Mouse (Mus musculus): ENCODE measurements around the gene Rbm6. TPM values are rescaled to one million over a fixed set of nuclear protein-coding genes. Genes with fewer than 3 reads are reported as not detected.

Rbm6 gene
- polyA plus RNA-seq, 1 experiment from 2014 or later, result 26.6 TPM

DNA sequence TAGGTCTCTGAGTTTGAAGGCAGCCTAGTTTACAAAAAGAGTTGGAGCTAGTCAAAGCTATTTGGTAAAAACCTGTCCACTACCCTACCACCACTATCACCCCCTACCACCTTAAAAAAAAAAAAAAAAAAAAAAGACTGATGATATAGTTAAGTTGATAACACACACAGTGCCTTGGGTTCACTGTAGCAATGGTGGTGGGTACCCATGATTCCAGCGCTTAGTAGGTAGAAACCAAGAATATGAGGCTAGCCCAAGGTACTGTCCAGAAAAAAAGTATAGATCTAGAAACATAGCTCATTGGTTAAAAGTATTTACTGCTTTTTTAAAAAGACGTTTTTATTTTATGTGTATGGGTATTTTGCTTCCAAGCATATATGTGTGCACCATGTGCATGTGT, 30.3 kb downstream of the Rbm6 start:
- H3K4me1 ChIP-seq (ENCODE audit: control insufficient read depth, low read depth, low read length), result no peaks in the 10 kb centered on the region
- H3K36me3 ChIP-seq (ENCODE audit: control insufficient read depth, insufficient read depth), result peaks cover 3% of the 10 kb centered on the region
- H3K4me3 ChIP-seq (ENCODE audit: low read depth, low read length), result no peak overlapping the region
- H3K27ac ChIP-seq (ENCODE audit: low read length), result no peak overlapping the region
- ATAC-seq (ENCODE audit: low read depth), result no peak
- no peaks in the 10 kb centered on the region for H3K9me3 ChIP-seq (replicated peaks; ENCODE audit: control insufficient read depth, low read length)
- no peaks in the 10 kb centered on the region for H3K27me3 ChIP-seq (ENCODE audit: control insufficient read depth, insufficient read depth, low read depth, low read length)
- 79% methylated on average over 2 of the region's 2 CpGs for WGBS (ENCODE audit: insufficient replicate concordance)
- H3K9ac ChIP-seq (ENCODE audit: low read depth, low read length), result no peak overlapping the region
- no peak overlapping the region for H3K4me2 ChIP-seq (ENCODE audit: low read depth, low read length)

DNA sequence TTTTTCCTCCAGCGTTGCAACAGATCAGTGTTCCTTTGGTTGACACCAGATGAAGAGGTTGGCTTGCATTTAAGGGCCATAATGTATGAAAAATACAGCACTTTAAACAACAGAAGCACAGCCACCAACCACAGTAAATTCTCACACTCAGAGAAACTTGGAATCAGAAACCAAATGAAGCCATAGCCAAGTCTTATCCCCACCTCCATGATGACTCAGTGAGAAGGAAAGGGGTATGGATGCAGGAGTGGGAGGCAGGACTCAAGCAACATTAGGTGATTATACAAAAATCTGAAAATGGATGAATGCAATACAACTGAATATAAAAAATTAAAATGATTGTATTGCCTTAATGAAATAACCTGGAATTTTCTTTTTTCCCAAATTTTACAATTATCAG, 34.2 kb downstream of the Rbm6 start:
- no peak overlapping the region for H3K4me3 ChIP-seq (ENCODE audit: low read depth, low read length)
- no peak overlapping the region for H3K4me2 ChIP-seq (ENCODE audit: low read depth, low read length)
- no peak for ATAC-seq (ENCODE audit: low read depth)
- no peaks in the 10 kb centered on the region for H3K27me3 ChIP-seq (ENCODE audit: control insufficient read depth, insufficient read depth, low read depth, low read length)
- H3K4me1 ChIP-seq (ENCODE audit: control insufficient read depth, low read depth, low read length), result no peaks in the 10 kb centered on the region
- H3K27ac ChIP-seq (ENCODE audit: low read length), result no peak overlapping the region
- whole genome bisulfite sequencing (ENCODE audit: insufficient replicate concordance), result 95% methylated on average over 1 of the region's 1 CpGs
- H3K9ac ChIP-seq (ENCODE audit: low read depth, low read length), result no peak overlapping the region
- H3K9me3 ChIP-seq (replicated peaks; ENCODE audit: control insufficient read depth, low read length), result no peaks in the 10 kb centered on the region
- no peaks in the 10 kb centered on the region; the same call in none of the 2 replicates for H3K36me3 ChIP-seq (ENCODE audit: control insufficient read depth, insufficient read depth)

DNA sequence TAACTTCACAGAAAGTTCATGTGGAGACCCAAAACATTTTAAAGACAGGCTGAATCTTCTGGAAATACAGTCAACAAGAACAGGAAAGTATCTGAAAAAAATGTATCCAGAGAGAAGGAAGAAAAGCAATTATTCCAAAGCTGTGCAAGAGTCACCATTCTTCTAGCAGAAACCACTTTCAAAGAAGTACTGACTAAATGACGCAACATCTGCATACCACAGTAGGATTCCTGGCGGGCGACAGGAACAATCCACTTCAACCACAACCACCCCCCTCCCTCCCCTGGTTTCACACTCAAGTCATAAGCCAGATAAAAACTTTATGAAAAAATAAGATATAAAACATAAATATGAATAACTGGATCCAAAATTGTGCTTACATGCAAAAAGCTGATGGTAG, 39.2 kb downstream of the Rbm6 start:
- no peak for ATAC-seq (ENCODE audit: low read depth)
- Histone ChIP-seq H3K9ac (ENCODE audit: low read depth, low read length) (no peak overlapping the region), H3K27ac (ENCODE audit: low read length) (no peak overlapping the region), H3K4me1 (ENCODE audit: control insufficient read depth, low read depth, low read length) (peaks cover 4% of the 10 kb centered on the region; the same call in 1 of the 2 replicates), H3K27me3 (ENCODE audit: control insufficient read depth, insufficient read depth, low read depth, low read length) (no peaks in the 10 kb centered on the region), H3K4me3 (ENCODE audit: low read depth, low read length) (no peak overlapping the region), H3K36me3 (ENCODE audit: control insufficient read depth, insufficient read depth) (no peaks in the 10 kb centered on the region; the same call in none of the 2 replicates), H3K9me3 (replicated peaks; ENCODE audit: control insufficient read depth, low read length) (no peaks in the 10 kb centered on the region), H3K4me2 (ENCODE audit: low read depth, low read length) (no peak overlapping the region)
- 73% methylated on average over 3 of the region's 3 CpGs for WGBS (ENCODE audit: insufficient replicate concordance)

DNA sequence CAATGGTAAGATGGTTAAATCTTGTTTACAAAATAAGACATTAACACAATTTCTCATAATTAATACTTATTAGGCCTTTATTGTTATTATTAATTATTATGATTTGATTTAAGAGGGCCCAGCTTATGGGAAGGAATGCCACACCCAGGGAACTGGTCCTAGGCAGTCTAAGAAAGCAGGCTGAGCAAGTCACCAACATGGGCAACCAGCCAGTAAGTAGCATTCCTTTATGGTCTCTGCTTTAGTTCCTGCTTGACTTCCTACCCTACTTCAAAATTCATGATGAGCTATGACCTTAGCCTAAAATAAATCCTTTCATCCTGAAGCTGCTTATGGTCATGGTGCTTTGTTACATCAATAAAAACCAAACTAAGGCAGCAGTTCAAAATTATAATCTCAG, 41.3 kb downstream of the Rbm6 start:
- peaks cover under 1% of the 10 kb centered on the region for H3K36me3 ChIP-seq (ENCODE audit: control insufficient read depth, insufficient read depth)
- ATAC-seq (ENCODE audit: low read depth), result no peak
- no peaks in the 10 kb centered on the region for H3K9me3 ChIP-seq (replicated peaks; ENCODE audit: control insufficient read depth, low read length)
- H3K4me1 ChIP-seq (ENCODE audit: control insufficient read depth, low read depth, low read length), result peaks cover 4% of the 10 kb centered on the region; the same call in 1 of the 2 replicates
- H3K27me3 ChIP-seq (ENCODE audit: control insufficient read depth, insufficient read depth, low read depth, low read length), result no peaks in the 10 kb centered on the region
- H3K4me2 ChIP-seq (ENCODE audit: low read depth, low read length), result no peak overlapping the region
- H3K27ac ChIP-seq (ENCODE audit: low read length), result no peak overlapping the region
- no peak overlapping the region for H3K9ac ChIP-seq (ENCODE audit: low read depth, low read length)
- no peak overlapping the region for H3K4me3 ChIP-seq (ENCODE audit: low read depth, low read length)

DNA sequence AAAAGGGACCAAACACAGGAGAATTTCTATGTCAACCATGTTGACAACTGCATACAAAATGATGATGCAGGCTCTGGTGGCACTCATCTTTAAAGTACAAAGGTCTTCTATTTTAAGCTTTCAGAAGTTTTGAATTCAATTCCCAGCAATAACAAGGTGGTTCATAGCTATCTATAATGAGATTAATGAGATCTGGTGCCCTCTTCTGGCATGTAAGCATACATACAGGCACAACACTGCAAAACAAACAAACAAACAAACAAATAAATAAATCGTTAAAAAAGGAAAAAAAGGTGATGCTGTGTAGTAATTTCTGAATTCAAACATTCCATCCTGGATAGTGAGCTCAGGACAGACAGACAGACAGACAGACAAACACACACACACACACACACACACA, 60.9 kb downstream of the Rbm6 start:
- 80% methylated on average over 1 of the region's 1 CpGs for WGBS (ENCODE audit: insufficient replicate concordance)
- no peak for ATAC-seq (ENCODE audit: low read depth)
- peaks cover 5% of the 10 kb centered on the region; the same call in 1 of the 2 replicates for H3K36me3 ChIP-seq (ENCODE audit: control insufficient read depth, insufficient read depth)

DNA sequence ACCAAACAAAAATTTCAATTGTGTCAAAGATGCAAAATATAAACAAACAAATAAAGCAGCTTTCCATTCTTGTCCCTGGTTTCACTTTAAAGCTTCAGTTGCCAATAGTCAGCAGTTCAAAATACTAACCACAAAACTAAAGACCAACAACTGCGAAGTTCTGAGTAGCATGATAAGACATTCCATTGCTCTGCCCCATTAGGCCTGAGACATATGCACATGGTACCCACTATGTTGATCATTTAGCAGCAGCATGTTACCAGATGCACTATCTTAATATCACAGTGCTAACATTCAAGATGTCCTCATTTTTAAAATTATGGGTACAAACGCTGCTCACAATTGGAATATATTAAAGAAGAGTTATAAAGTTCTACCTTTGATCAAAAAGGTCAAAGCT, 62.1 kb downstream of the Rbm6 start:
- WGBS (ENCODE audit: insufficient replicate concordance), result 45% methylated on average over 2 of the region's 2 CpGs
- H3K4me1 ChIP-seq (ENCODE audit: control insufficient read depth, low read depth, low read length), result no peaks in the 10 kb centered on the region
- no peaks in the 10 kb centered on the region; the same call in 1 of the 2 replicates for H3K36me3 ChIP-seq (ENCODE audit: control insufficient read depth, insufficient read depth)
- ATAC-seq (ENCODE audit: low read depth), result 0 out of 2 replicates have a peak, but pooled peaks have one; percentile 11
- no peak overlapping the region for H3K4me2 ChIP-seq (ENCODE audit: low read depth, low read length)
- H3K9ac ChIP-seq (ENCODE audit: low read depth, low read length), result no peak overlapping the region
- H3K4me3 ChIP-seq (ENCODE audit: low read depth, low read length), result no peak overlapping the region
- H3K9me3 ChIP-seq (replicated peaks; ENCODE audit: control insufficient read depth, low read length), result no peaks in the 10 kb centered on the region
- no peaks in the 10 kb centered on the region for H3K27me3 ChIP-seq (ENCODE audit: control insufficient read depth, insufficient read depth, low read depth, low read length)
- H3K27ac ChIP-seq (ENCODE audit: low read length), result no peak overlapping the region

More for the DNA sequence above, 60.9 kb downstream of the Rbm6 start:
- no peaks in the 10 kb centered on the region for H3K9me3 ChIP-seq (replicated peaks; ENCODE audit: control insufficient read depth, low read length)
- H3K27ac ChIP-seq (ENCODE audit: low read length), result no peak overlapping the region
- H3K4me2 ChIP-seq (ENCODE audit: low read depth, low read length), result no peak overlapping the region
- no peaks in the 10 kb centered on the region for H3K4me1 ChIP-seq (ENCODE audit: control insufficient read depth, low read depth, low read length)
- H3K4me3 ChIP-seq (ENCODE audit: low read depth, low read length), result no peak overlapping the region
- H3K27me3 ChIP-seq (ENCODE audit: control insufficient read depth, insufficient read depth, low read depth, low read length), result no peaks in the 10 kb centered on the region
- H3K9ac ChIP-seq (ENCODE audit: low read depth, low read length), result no peak overlapping the region

DNA sequence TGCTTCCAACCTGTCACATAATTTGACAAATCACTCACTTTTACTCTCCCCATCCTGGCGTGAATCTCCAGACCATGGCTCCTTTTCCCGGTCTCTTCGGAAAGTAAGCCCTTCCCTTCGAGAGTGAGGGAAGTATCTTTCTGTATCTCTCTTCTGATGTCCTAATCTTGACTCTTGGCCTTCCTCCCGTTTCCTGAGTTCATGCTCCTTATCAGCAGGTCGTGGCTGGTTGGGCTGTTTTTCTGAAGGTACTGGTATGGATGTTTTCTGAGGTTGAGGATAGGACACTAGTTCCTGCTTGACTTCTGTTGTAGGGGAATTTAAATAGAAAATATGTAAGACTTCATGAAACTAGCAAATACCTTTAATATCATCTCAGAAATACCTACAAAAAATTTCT, 81.3 kb downstream of the Rbm6 start:
- H3K36me3 ChIP-seq (ENCODE audit: control insufficient read depth, insufficient read depth), result peaks cover 31% of the 10 kb centered on the region
- H3K4me1 ChIP-seq (ENCODE audit: control insufficient read depth, low read depth, low read length), result no peaks in the 10 kb centered on the region
- no peak overlapping the region for H3K4me2 ChIP-seq (ENCODE audit: low read depth, low read length)
- H3K4me3 ChIP-seq (ENCODE audit: low read depth, low read length), result no peak overlapping the region
- no peak for ATAC-seq (ENCODE audit: low read depth)
- no peaks in the 10 kb centered on the region for H3K9me3 ChIP-seq (replicated peaks; ENCODE audit: control insufficient read depth, low read length)
- H3K27ac ChIP-seq (ENCODE audit: low read length), result no peak overlapping the region
- 33% methylated on average over 6 of the region's 6 CpGs for WGBS (ENCODE audit: insufficient replicate concordance)
- no peak overlapping the region for H3K9ac ChIP-seq (ENCODE audit: low read depth, low read length)
- no peaks in the 10 kb centered on the region for H3K27me3 ChIP-seq (ENCODE audit: control insufficient read depth, insufficient read depth, low read depth, low read length)

DNA sequence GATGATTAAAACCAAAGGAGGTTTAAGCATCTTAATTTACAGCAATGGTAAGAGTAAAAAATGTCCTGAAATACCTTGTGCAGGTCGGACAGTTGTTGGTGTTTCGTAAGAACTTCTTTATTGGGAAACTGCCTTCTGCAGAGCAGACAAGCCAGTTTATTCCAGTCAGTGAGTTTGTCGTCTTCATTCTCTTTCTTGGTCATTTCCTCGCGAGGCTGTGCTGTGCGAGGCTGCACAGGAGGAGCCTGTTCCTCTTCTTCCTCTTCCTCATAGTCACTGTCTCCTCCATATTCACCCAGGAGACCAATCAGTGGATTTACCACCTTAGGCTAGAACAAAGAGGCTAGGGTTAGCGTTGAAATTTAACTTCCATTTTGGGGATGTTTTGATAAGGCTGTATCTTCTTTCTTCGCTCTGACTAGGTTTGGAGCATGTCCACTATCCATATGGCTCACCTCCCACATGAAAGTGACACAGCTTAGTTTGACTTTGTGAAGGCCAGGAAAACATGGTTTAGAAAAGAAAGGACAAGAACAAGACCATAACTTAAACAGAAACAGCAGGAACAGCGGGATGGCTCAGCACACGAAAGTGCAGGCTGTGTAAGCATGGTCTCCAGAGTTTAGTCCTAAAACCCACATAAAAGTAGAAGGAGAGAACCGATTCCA, 90.4 kb downstream of the Rbm6 start:
- peaks cover 48% of the 10 kb centered on the region for H3K36me3 ChIP-seq (ENCODE audit: control insufficient read depth, insufficient read depth)
- no peak for ATAC-seq (ENCODE audit: low read depth)
- no peak overlapping the region for H3K4me3 ChIP-seq (ENCODE audit: low read depth, low read length)
- H3K9ac ChIP-seq (ENCODE audit: low read depth, low read length), result no peak overlapping the region
- no peaks in the 10 kb centered on the region for H3K9me3 ChIP-seq (replicated peaks; ENCODE audit: control insufficient read depth, low read length)
- 78% methylated on average over 11 of the region's 11 CpGs for WGBS (ENCODE audit: insufficient replicate concordance)
- no peak overlapping the region for H3K27ac ChIP-seq (ENCODE audit: low read length)
- H3K4me1 ChIP-seq (ENCODE audit: control insufficient read depth, low read depth, low read length), result no peaks in the 10 kb centered on the region
- no peak overlapping the region for H3K4me2 ChIP-seq (ENCODE audit: low read depth, low read length)
- H3K27me3 ChIP-seq (ENCODE audit: control insufficient read depth, insufficient read depth, low read depth, low read length), result no peaks in the 10 kb centered on the region

DNA sequence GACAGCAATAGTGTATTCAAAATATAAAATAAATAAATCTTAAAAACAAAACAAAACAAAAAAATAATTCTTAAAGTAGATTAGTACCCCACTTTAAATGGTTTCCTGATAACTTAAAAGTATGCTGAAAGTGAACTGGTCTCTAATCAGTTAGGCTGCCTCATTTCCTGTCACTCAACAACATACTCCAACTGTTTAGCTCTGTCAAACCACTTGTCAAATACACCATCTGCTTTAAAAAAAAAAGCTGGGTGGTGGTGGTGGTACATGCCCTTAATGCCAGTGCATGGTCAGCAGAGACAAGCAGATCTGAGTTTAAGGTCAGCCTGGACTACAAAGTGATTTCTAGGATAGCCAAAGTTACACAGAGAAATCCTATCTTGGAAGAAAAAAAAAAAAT, 96.2 kb downstream of the Rbm6 start:
- no peak overlapping the region for H3K27ac ChIP-seq (ENCODE audit: low read length)
- ATAC-seq (ENCODE audit: low read depth), result no peak
- H3K27me3 ChIP-seq (ENCODE audit: control insufficient read depth, insufficient read depth, low read depth, low read length), result no peaks in the 10 kb centered on the region
- peaks cover 3% of the 10 kb centered on the region for H3K4me1 ChIP-seq (ENCODE audit: control insufficient read depth, low read depth, low read length)
- H3K9me3 ChIP-seq (replicated peaks; ENCODE audit: control insufficient read depth, low read length), result no peaks in the 10 kb centered on the region
- no peak overlapping the region for H3K9ac ChIP-seq (ENCODE audit: low read depth, low read length)
- no peak overlapping the region for H3K4me3 ChIP-seq (ENCODE audit: low read depth, low read length)
- H3K4me2 ChIP-seq (ENCODE audit: low read depth, low read length), result no peak overlapping the region
- H3K36me3 ChIP-seq (ENCODE audit: control insufficient read depth, insufficient read depth), result peaks cover 36% of the 10 kb centered on the region

Data from liver, embryonic 16.5 days (tissue).